Mouse (Mus musculus) forebrain, embryonic 15.5 days (tissue): ENCODE results near the gene Dis3l2. TPM values are rescaled to one million over a fixed set of nuclear protein-coding genes. Genes with fewer than 3 reads are reported as not detected.

Experiments
- ATAC-seq: fragments of 200-750 bp; cut with Nextera tagmentation; replicated peaks from 2 replicates; pipeline ENCODE4 v1.8.0; 2017; ENCODE audit warnings: mild to moderate bottlenecking, moderate TSS enrichment, moderate library complexity
- H3K27ac ChIP-seq: fragments of 300-500 bp; sonication (generic); replicated peaks from 2 replicates; pipeline ENCODE4 v1.5.1; 2015; ENCODE audit warnings: mild to moderate bottlenecking, inconsistent platforms
- H3K27me3 ChIP-seq: fragments of 300-500 bp; sonication (generic); 2 replicates; pipeline ENCODE4 v1.6.1; 2015; ENCODE audit warnings: inconsistent platforms
- H3K36me3 ChIP-seq: fragments of 300-500 bp; sonication (generic); 2 replicates; pipeline ENCODE4 v1.6.1; 2015; ENCODE audit warnings: mild to moderate bottlenecking, inconsistent platforms
- H3K4me1 ChIP-seq: fragments of 300-500 bp; sonication (generic); 2 replicates; pipeline ENCODE4 v1.6.1; 2015; ENCODE audit warnings: inconsistent platforms
- H3K4me2 ChIP-seq: fragments of 300-500 bp; sonication (generic); replicated peaks from 2 replicates; pipeline ENCODE4 v1.6.1; 2015; ENCODE audit warnings: mild to moderate bottlenecking, inconsistent platforms
- H3K4me3 ChIP-seq: fragments of 300-500 bp; sonication (generic); 2 replicates; pipeline ENCODE4 v1.5.1; 2015; ENCODE audit warnings: mild to moderate bottlenecking, inconsistent platforms
- H3K9ac ChIP-seq: fragments of 300-500 bp; sonication (generic); replicated peaks from 2 replicates; pipeline ENCODE4 v1.6.1; 2015; ENCODE audit warnings: mild to moderate bottlenecking, inconsistent platforms
- H3K9me3 ChIP-seq: fragments of 300-500 bp; sonication (generic); 2 replicates; pipeline ENCODE4 v1.6.1; 2016; ENCODE audit warnings: inconsistent platforms
- WGBS: fragments of 180-500 bp; shearing (Covaris S2); methylation state at CpG from one replicate; pipeline ENCODE4 v1.1.7; 2015; ENCODE audit warnings: mixed read lengths; 5-methylcytosine and 5-hydroxymethylcytosine counted together
- polyA plus RNA-seq: library from polyadenylated mRNA; unstranded; fragments of >200 nt; fragmentation: Nextera tagmentation; extraction: Ambion mirVana; gene quantifications from 2 replicates; pipeline ENCODE4 v1.2.1, GENCODE M21; 2015

Gene Dis3l2
- polyA plus RNA-seq: 39.7 and 40.0 TPM in 2 replicates

GRCm38 (mm10) chr1:86703300-86703964, at the start of gene Dis3l2:
Gene Dis3l2, plus strand, starts transcription at chr1:86703808.
- Histone ChIP-seq H3K4me2 (peak within 1 kb of the TSS; percentile 64), H3K27ac (peak within 1 kb of the TSS; percentile 88), H3K27me3 (no peaks in the 10 kb centered on the region), H3K4me3 (peak within 1 kb of the TSS; percentile 87), H3K9ac (peak within 1 kb of the TSS; percentile 85), H3K36me3 (no peaks in the 10 kb centered on the region), H3K9me3 (no peaks in the 10 kb centered on the region), H3K4me1 (peaks cover 24% of the 10 kb centered on the region)
- WGBS: 2% methylated on average over 54 of the region's 54 CpGs
- peak; percentile 96 for ATAC-seq

- no peak overlapping the region for H3K4me3 ChIP-seq
- H3K4me2 ChIP-seq: no peak overlapping the region
- 72% methylated on average over 5 of the region's 5 CpGs for WGBS
- no peak for ATAC-seq
- H3K27ac ChIP-seq: no peak overlapping the region
- no peak overlapping the region for H3K9ac ChIP-seq
- no peaks in the 10 kb centered on the region for H3K9me3 ChIP-seq
- no peaks in the 10 kb centered on the region for H3K36me3 ChIP-seq
- H3K27me3 ChIP-seq: no peaks in the 10 kb centered on the region
- H3K4me1 ChIP-seq: no peaks in the 10 kb centered on the region
Observed at GRCm38 (mm10) chr1:86657071-86657470, 46.5 kb upstream of the Dis3l2 start.

- ATAC-seq: no peak
- Histone ChIP-seq H3K27ac (no peak overlapping the region), H3K4me2 (no peak overlapping the region), H3K4me1 (peaks cover 6% of the 10 kb centered on the region), H3K9ac (no peak overlapping the region), H3K4me3 (no peak overlapping the region), H3K36me3 (no peaks in the 10 kb centered on the region), H3K9me3 (no peaks in the 10 kb centered on the region), H3K27me3 (0 out of 2 replicates have a peak, but pooled peaks cover 4% of the 10 kb centered on the region)
- WGBS: 83% methylated on average over 2 of the region's 2 CpGs
Observed at GRCm38 (mm10) chr1:86665091-86665490, 38.5 kb upstream of the Dis3l2 start.

GRCm38 (mm10) chr1:86669552-86670273, 33.9 kb upstream of the Dis3l2 start:
- Histone ChIP-seq H3K27me3 (0 out of 2 replicates have a peak, but pooled peaks cover 4% of the 10 kb centered on the region), H3K27ac (no peak overlapping the region), H3K36me3 (no peaks in the 10 kb centered on the region), H3K9ac (peak overlapping the region; percentile 60), H3K4me2 (peak overlapping the region; percentile 98), H3K9me3 (no peaks in the 10 kb centered on the region), H3K4me3 (peak overlapping the region; percentile 60), H3K4me1 (peaks cover 18% of the 10 kb centered on the region)
- peak; percentile 60 for ATAC-seq
- 1% methylated on average over 44 of the region's 44 CpGs for WGBS

GRCm38 (mm10) chr1:86670279-86671038, 33.1 kb upstream of the Dis3l2 start, which contains the start of gene Nppc:
Gene Nppc, minus strand, starts transcription at chr1:86670571.
- Histone ChIP-seq H3K27ac (no peak within 1 kb of the TSS), H3K9ac (peak within 1 kb of the TSS; percentile 60), H3K9me3 (no peaks in the 10 kb centered on the region), H3K4me1 (peaks cover 20% of the 10 kb centered on the region), H3K4me3 (peak within 1 kb of the TSS; percentile 60), H3K27me3 (0 out of 2 replicates have a peak, but pooled peaks cover 4% of the 10 kb centered on the region), H3K4me2 (peak within 1 kb of the TSS; percentile 98), H3K36me3 (no peaks in the 10 kb centered on the region)
- peak; percentile 96 for ATAC-seq
- 4% methylated on average over 59 of the region's 59 CpGs for WGBS

- H3K4me2 ChIP-seq: no peak overlapping the region
- no peaks in the 10 kb centered on the region for H3K36me3 ChIP-seq
- H3K27ac ChIP-seq: no peak overlapping the region
- 53% methylated on average over 9 of the region's 9 CpGs for WGBS
- no peaks in the 10 kb centered on the region for H3K27me3 ChIP-seq
- no peak for ATAC-seq
- H3K9ac ChIP-seq: no peak overlapping the region
- no peak overlapping the region for H3K4me3 ChIP-seq
- no peaks in the 10 kb centered on the region for H3K9me3 ChIP-seq
- H3K4me1 ChIP-seq: peaks cover 20% of the 10 kb centered on the region
Observed at GRCm38 (mm10) chr1:86674385-86674784, 29.2 kb upstream of the Dis3l2 start.

- no peaks in the 10 kb centered on the region for H3K36me3 ChIP-seq
- H3K4me1 ChIP-seq: peaks cover 14% of the 10 kb centered on the region
- WGBS: 86% methylated on average over 12 of the region's 12 CpGs
- no peak overlapping the region for H3K4me3 ChIP-seq
- H3K4me2 ChIP-seq: no peak overlapping the region
- H3K9ac ChIP-seq: no peak overlapping the region
- no peaks in the 10 kb centered on the region for H3K27me3 ChIP-seq
- ATAC-seq: no peak
- H3K9me3 ChIP-seq: no peaks in the 10 kb centered on the region
- no peak overlapping the region for H3K27ac ChIP-seq
Observed at GRCm38 (mm10) chr1:86675126-86675525, 28.5 kb upstream of the Dis3l2 start.

- Histone ChIP-seq H3K9me3 (no peaks in the 10 kb centered on the region), H3K4me3 (no peak overlapping the region)
- 76% methylated on average over 3 of the region's 3 CpGs for WGBS
Observed at GRCm38 (mm10) chr1:86677624-86678023, 26.0 kb upstream of the Dis3l2 start.

GRCm38 (mm10) chr1:86678667-86679066, 24.9 kb upstream of the Dis3l2 start:
- no peak for ATAC-seq
- Histone ChIP-seq H3K27me3 (no peaks in the 10 kb centered on the region), H3K9ac (no peak overlapping the region), H3K4me2 (no peak overlapping the region), H3K36me3 (no peaks in the 10 kb centered on the region), H3K4me1 (peaks cover 9% of the 10 kb centered on the region), H3K27ac (no peak overlapping the region), H3K9me3 (no peaks in the 10 kb centered on the region), H3K4me3 (no peak overlapping the region)
- WGBS: 91% methylated on average over 10 of the region's 10 CpGs

More at GRCm38 (mm10) chr1:86677624-86678023, 26.0 kb upstream of the Dis3l2 start:
- Histone ChIP-seq H3K36me3 (no peaks in the 10 kb centered on the region), H3K9ac (no peak overlapping the region), H3K4me2 (no peak overlapping the region), H3K27ac (no peak overlapping the region), H3K27me3 (no peaks in the 10 kb centered on the region), H3K4me1 (peaks cover 9% of the 10 kb centered on the region)
- no peak for ATAC-seq

GRCm38 (mm10) chr1:86687236-86687635, 16.4 kb upstream of the Dis3l2 start:
- Histone ChIP-seq H3K27ac (no peak overlapping the region), H3K4me3 (no peak overlapping the region), H3K36me3 (no peaks in the 10 kb centered on the region), H3K9ac (no peak overlapping the region), H3K4me1 (no peaks in the 10 kb centered on the region), H3K4me2 (no peak overlapping the region), H3K27me3 (no peaks in the 10 kb centered on the region), H3K9me3 (no peaks in the 10 kb centered on the region)
- ATAC-seq: no peak
- WGBS: 83% methylated on average over 4 of the region's 4 CpGs

- no peaks in the 10 kb centered on the region for H3K36me3 ChIP-seq
- no peaks in the 10 kb centered on the region for H3K27me3 ChIP-seq
- H3K27ac ChIP-seq: no peak overlapping the region
- no peaks in the 10 kb centered on the region for H3K9me3 ChIP-seq
- no peak overlapping the region for H3K4me2 ChIP-seq
- no peak for ATAC-seq
- no peaks in the 10 kb centered on the region for H3K4me1 ChIP-seq
- no peak overlapping the region for H3K9ac ChIP-seq
- 37% methylated on average over 5 of the region's 5 CpGs for WGBS
- no peak overlapping the region for H3K4me3 ChIP-seq
Observed at GRCm38 (mm10) chr1:86691027-86691426, 12.6 kb upstream of the Dis3l2 start.

GRCm38 (mm10) chr1:86696948-86697347, 6.7 kb upstream of the Dis3l2 start:
- H3K4me3 ChIP-seq: no peak overlapping the region
- H3K27me3 ChIP-seq: no peaks in the 10 kb centered on the region
- no peaks in the 10 kb centered on the region for H3K36me3 ChIP-seq
- H3K4me2 ChIP-seq: no peak overlapping the region
- no peaks in the 10 kb centered on the region for H3K4me1 ChIP-seq
- H3K9me3 ChIP-seq: no peaks in the 10 kb centered on the region
- no peak overlapping the region for H3K27ac ChIP-seq
- no peak for ATAC-seq
- WGBS: 51% methylated on average over 7 of the region's 7 CpGs
- no peak overlapping the region for H3K9ac ChIP-seq
